Mouse (Mus musculus) erythroid progenitor cell, adult 5-6 weeks (primary cell): ENCODE data around the gene Btaf1. TPM values are rescaled to one million over a fixed set of nuclear protein-coding genes. Genes with fewer than 3 reads are reported as not detected.
A peak's percentile ranks its signal among the peaks of the same experiment; 100 is the strongest.

ENCODE experiments used
- ATAC-seq: replicated peaks from 2 replicates; pipeline ENCODE4 v1.8.0; 2016; ENCODE audit warnings: moderate number of reproducible peaks, mild to moderate bottlenecking, moderate TSS enrichment, inconsistent platforms; ENCODE audit not compliant: poor library complexity, low FRiP score, severe bottlenecking
- total RNA-seq, 2 experiments: library from RNA; stranded (forward) in 1 of 2; stranded (reverse) in 1 of 2; fragments of 150-400 nt in 1 of 2; fragments of 186-747, 209-891 nt in 1 of 2; gene quantifications; 2 replicates each; pipeline versions ENCODE4 v1.2.3 to v1.2.4; 2015 to 2017; ENCODE audit warnings: low replicate concordance in 2 of 2

Gene Btaf1
- total RNA-seq, 2 experiments from 2014 or later = 95.2 to 178 TPM

- ATAC-seq = peak; percentile 79
Measured at GRCm38 (mm10) chr19:37018411-37018810, 92.5 kb downstream of the Btaf1 start.

GRCm38 (mm10) chr19:37018931-37019330 is 93.1 kb downstream of the Btaf1 start:
- ATAC-seq = no peak

- ATAC-seq = no peak
Measured at GRCm38 (mm10) chr19:37020531-37020930, 94.7 kb downstream of the Btaf1 start.

- ATAC-seq = no peak
Measured at GRCm38 (mm10) chr19:37020951-37021350, 95.1 kb downstream of the Btaf1 start.

- no peak for ATAC-seq
Measured at GRCm38 (mm10) chr19:37022146-37022545, 96.3 kb downstream of the Btaf1 start.

GRCm38 (mm10) chr19:37025839-37026319 is 100.0 kb downstream of the Btaf1 start:
- ATAC-seq = no peak

GRCm38 (mm10) chr19:37026408-37026807 is 100.5 kb downstream of the Btaf1 start:
- ATAC-seq = no peak

- ATAC-seq = no peak
Measured at GRCm38 (mm10) chr19:37029771-37030170, 103.9 kb downstream of the Btaf1 start.

GRCm38 (mm10) chr19:37031446-37031845 is 105.6 kb downstream of the Btaf1 start:
- no peak for ATAC-seq

- no peak for ATAC-seq
Measured at GRCm38 (mm10) chr19:37032364-37032763, 106.5 kb downstream of the Btaf1 start.

- ATAC-seq = no peak
Measured at GRCm38 (mm10) chr19:37040906-37041305, 115.0 kb downstream of the Btaf1 start.

- no peak for ATAC-seq
Measured at GRCm38 (mm10) chr19:37044431-37044830, 118.6 kb downstream of the Btaf1 start.

GRCm38 (mm10) chr19:37048507-37048906 is 122.6 kb downstream of the Btaf1 start:
- ATAC-seq = no peak

- ATAC-seq = peak; percentile 81
Measured at GRCm38 (mm10) chr19:37050643-37051345, 124.9 kb downstream of the Btaf1 start.

GRCm38 (mm10) chr19:37055976-37056556 is 130.2 kb downstream of the Btaf1 start:
- no peak for ATAC-seq

- ATAC-seq = no peak
Measured at GRCm38 (mm10) chr19:37057161-37057905, 131.5 kb downstream of the Btaf1 start.

- ATAC-seq = no peak
Measured at GRCm38 (mm10) chr19:37059623-37060022, 133.7 kb downstream of the Btaf1 start.

- no peak for ATAC-seq
Measured at GRCm38 (mm10) chr19:37060078-37060477, 134.2 kb downstream of the Btaf1 start.
